Mouse (Mus musculus) heart, adult 11 months (tissue): Measurements from ENCODE around the gene Parva.

Experiments used
- DNase-seq: peaks from one replicate; pipeline ENCODE4 v3.0.0; 2022

Parva gene

GRCm38 (mm10) chr7:112614046-112614790, 186.9 kb downstream of the Parva start:
- DNase-seq, result no peak

GRCm38 (mm10) chr7:112614791-112615668, 187.7 kb downstream of the Parva start:
- peak; percentile 97 for DNase-seq

- peak; percentile 88 for DNase-seq
Measured at GRCm38 (mm10) chr7:112620322-112621179, 193.2 kb downstream of the Parva start.

GRCm38 (mm10) chr7:112627481-112627880, 200.2 kb downstream of the Parva start:
- DNase-seq, result no peak

- no peak for DNase-seq
Measured at GRCm38 (mm10) chr7:112634505-112635213, 207.4 kb downstream of the Parva start.

- no peak for DNase-seq
Measured at GRCm38 (mm10) chr7:112635936-112636335, 208.6 kb downstream of the Parva start.
